Mouse (Mus musculus) liver, adult (tissue): Measurements from ENCODE around the gene Sf3b5.

Experiments
- GATA4 ChIP-seq: IDR thresholded peaks from 2 replicates; pipeline ENCODE4 v1.6.1; 2014; ENCODE audit warnings: mild to moderate bottlenecking, low read length; ENCODE audit not compliant: insufficient replicate concordance

Sf3b5 gene

GRCm38 (mm10) chr10:13005043-13005442 lies at the start of gene Sf3b5:
Sf3b5 (plus strand) TSS chr10:13005343.
- TF ChIP-seq GATA4 = no peak

- TF ChIP-seq GATA4 = no peak
Observed at GRCm38 (mm10) chr10:12955831-12956230, 49.3 kb upstream of the Sf3b5 start.

- no peak for TF ChIP-seq GATA4
Observed at GRCm38 (mm10) chr10:12957271-12957670, 47.9 kb upstream of the Sf3b5 start.

- no peak for TF ChIP-seq GATA4
Observed at GRCm38 (mm10) chr10:12961546-12961945, 43.6 kb upstream of the Sf3b5 start.

- no peak for TF ChIP-seq GATA4
Observed at GRCm38 (mm10) chr10:12962238-12962637, 42.9 kb upstream of the Sf3b5 start.

- TF ChIP-seq GATA4 = no peak
Observed at GRCm38 (mm10) chr10:12963362-12964147, 41.6 kb upstream of the Sf3b5 start.

- no peak for TF ChIP-seq GATA4
Observed at GRCm38 (mm10) chr10:12964151-12965075, 40.7 kb upstream of the Sf3b5 start, which contains the start of gene Stx11. Stx11 (minus strand) TSS chr10:12964298.

- no peak for TF ChIP-seq GATA4
Observed at GRCm38 (mm10) chr10:12965669-12966180, 39.4 kb upstream of the Sf3b5 start.

- TF ChIP-seq GATA4 = no peak
Observed at GRCm38 (mm10) chr10:12974572-12974971, 30.6 kb upstream of the Sf3b5 start.

- no peak for TF ChIP-seq GATA4
Observed at GRCm38 (mm10) chr10:12975461-12975860, 29.7 kb upstream of the Sf3b5 start.

GRCm38 (mm10) chr10:12975957-12976356 lies 29.2 kb upstream of the Sf3b5 start:
- no peak for TF ChIP-seq GATA4

GRCm38 (mm10) chr10:12976552-12976951 lies 28.6 kb upstream of the Sf3b5 start:
- TF ChIP-seq GATA4 = no peak

- no peak for TF ChIP-seq GATA4
Observed at GRCm38 (mm10) chr10:12977787-12978212, 27.3 kb upstream of the Sf3b5 start.

- no peak for TF ChIP-seq GATA4
Observed at GRCm38 (mm10) chr10:12981071-12981470, 24.1 kb upstream of the Sf3b5 start.

GRCm38 (mm10) chr10:12983516-12983915 lies 21.6 kb upstream of the Sf3b5 start:
- TF ChIP-seq GATA4 = no peak

GRCm38 (mm10) chr10:12985028-12985427 lies 20.1 kb upstream of the Sf3b5 start:
- TF ChIP-seq GATA4 = no peak
